Mouse (Mus musculus) cerebellum, adult 2 months (tissue): ENCODE measurements around the gene Hrc.

Experiments used
- CTCF ChIP-seq: fragments of 200-500 bp; IDR thresholded peaks from 2 replicates; pipeline ENCODE4 v1.5.1; 2011; ENCODE audit warnings: low read depth, mild to moderate bottlenecking, control low read depth, low read length, moderate library complexity, borderline replicate concordance; ENCODE audit not compliant: insufficient read depth
- POLR2A ChIP-seq: fragments of 200-500 bp; IDR thresholded peaks from 2 replicates; pipeline ENCODE4 v1.6.1; 2011; ENCODE audit warnings: low read length, control low read depth, borderline replicate concordance; ENCODE audit not compliant: insufficient read depth

DNA sequence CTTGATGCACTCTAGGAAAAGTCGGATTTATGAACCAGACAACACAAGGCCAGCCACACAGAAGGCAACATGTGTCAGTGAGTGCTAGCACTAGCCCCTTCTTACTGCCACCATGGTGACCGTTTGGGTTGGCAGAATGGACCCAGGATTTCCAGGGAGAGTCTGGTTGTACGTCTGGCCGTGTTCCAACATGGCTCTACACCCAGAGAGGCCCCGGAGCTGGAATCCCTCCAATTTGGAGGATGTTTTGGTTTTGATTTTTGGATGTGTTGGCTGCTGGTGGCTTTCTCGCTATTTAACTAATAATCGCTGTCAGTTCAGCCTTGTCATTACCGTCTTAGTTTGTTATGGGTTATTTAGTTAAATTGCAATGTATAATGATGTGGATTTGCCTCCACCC is 32.5 kb upstream of the Hrc start:
- no peak for TF ChIP-seq CTCF
- no peak for TF ChIP-seq POLR2A
